Mouse (Mus musculus) gastrocnemius, postnatal 25 days (tissue): ENCODE measurements around the gene Il3. TPM values are rescaled to one million over a fixed set of nuclear protein-coding genes. Genes with fewer than 3 reads are reported as not detected.

ENCODE experiments used
- DNase-seq: peaks from one replicate; pipeline ENCODE4 v3.0.0; 2022
- total RNA-seq, 2 experiments: library from RNA; stranded (reverse); gene quantifications; 1 replicate in 1 of 2; 2 replicates in 1 of 2; pipeline ENCODE4 v1.2.3; 2021

The Il3 gene
- total RNA-seq, 2 experiments from 2014 or later: not detected

- no peak for DNase-seq
Measured at GRCm38 (mm10) chr11:54271437-54271949, 4.4 kb upstream of the Il3 start.

DNA sequence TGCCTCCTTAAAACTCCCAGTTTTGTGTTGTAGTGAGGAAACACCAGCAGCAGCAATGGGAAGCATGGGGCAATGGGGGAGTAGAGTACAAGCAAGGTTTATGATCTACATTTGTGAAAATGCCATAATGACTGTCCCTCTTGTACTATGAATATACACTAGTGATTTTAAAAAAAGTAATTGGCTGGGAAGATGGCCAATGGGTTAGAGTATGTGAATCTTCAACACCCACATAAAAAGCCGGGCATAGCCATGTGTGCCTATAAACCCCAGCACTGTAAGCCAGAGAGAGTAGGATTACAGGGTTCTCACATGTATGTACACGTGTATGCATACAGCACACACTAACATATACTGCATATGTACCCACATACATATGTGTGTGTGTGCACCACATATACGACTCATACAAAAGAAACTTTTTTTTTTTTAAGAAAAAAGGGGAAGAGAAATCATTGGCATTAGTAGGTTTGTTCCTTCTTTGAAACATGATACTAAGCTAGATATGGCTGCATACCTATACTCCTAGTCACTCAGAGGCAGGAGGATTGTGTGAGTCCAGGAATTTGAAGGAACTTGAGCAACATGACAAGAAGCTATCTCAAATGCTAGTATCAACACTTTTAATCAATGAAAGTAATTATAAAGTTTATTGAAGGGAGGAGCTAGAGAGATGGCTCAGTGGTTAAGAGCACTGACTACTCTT, 2.3 kb upstream of the Il3 start:
- DNase-seq: no peak

GRCm38 (mm10) chr11:54264542-54264941, 2.5 kb downstream of the Il3 start:
- DNase-seq: no peak

DNA sequence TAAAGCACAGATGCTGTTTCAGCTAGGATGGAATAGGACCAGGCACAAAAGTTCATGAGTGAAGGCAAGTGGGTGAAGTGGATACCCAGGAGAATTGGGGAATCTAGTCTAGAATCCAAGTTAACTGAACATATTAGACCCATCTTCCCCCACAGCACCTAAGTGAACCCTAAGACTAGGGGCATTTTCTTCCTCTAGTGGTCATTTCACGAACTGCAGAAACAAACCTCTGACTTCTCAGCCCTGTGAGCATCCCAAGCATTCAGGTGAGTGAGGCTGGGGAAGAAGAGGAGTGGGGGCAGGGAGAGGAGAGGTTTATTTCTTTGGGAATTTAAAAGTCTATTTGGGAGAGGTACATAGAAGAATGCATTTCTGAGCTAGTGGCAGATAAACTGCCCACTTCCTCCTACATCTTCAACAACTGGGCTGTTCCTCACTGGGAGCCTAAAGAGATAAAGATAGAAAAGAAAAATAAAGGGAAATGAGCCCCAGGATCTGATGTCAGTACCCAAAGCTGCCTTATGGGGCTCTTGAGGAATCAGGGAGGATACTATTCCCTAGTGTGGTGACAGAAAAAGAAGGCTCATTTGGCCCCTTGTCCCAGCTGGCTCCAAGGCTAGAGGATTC, 3.6 kb downstream of the Il3 start:
- DNase-seq: no peak

DNA sequence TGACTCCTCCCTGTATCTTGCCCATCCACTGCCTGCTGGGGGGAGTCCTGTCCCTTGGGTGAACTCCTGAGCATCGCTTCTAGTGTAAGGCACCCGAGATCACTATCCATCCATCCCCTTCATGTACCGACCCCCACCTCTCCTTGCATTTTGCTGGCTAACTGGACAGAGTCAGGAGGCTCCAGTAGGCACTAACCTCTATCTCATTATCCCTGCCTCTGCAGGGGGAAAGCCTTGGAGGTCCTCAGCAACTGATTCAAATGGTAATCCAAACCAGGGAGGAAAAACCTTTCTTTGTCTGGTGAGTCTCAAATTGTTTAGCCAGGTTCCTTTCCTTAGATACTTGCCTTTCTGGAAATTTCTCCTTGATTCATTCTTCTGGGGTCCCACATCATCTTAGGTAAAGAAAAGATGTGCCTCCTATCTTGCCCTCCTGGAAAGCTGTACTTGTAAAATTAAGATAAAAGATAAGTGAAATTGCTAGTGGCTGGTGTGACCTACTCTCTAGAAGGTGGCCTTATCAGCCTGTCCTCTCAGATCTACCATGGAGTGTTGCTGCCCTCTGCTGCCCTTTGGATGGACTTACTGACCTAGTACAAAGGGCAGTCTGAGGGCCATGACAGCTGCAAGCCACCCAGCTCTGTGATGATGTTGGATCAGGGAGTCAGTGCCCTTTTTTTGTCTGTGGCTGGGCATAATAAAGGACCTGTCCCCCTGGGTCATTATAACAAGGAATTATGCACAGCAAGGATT, 10.3 kb downstream of the Il3 start:
- DNase-seq: peak; percentile 56

- DNase-seq: no peak
Measured at GRCm38 (mm10) chr11:54254114-54254513, 13.0 kb downstream of the Il3 start.

DNA sequence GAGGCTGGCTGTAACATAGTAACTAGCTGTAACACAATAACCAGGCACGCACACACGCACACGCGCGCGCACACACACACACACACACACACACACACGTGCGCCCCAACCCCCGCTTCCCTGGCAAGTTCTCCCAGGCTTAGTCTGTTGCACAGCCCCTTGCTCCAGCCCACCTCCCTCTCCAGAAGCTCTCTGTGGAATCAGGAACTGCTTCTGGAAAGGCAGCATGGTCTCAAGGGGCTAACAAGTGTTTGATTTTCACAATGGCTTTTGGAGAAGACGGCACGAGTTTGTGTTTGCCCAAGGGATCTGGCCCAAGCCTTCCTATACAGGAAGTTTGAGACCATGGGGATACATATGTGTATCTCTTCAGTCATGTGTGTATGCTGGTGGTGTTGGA, 16.5 kb downstream of the Il3 start:
- no peak for DNase-seq

GRCm38 (mm10) chr11:54249748-54250147, 17.3 kb downstream of the Il3 start:
- no peak for DNase-seq

DNA sequence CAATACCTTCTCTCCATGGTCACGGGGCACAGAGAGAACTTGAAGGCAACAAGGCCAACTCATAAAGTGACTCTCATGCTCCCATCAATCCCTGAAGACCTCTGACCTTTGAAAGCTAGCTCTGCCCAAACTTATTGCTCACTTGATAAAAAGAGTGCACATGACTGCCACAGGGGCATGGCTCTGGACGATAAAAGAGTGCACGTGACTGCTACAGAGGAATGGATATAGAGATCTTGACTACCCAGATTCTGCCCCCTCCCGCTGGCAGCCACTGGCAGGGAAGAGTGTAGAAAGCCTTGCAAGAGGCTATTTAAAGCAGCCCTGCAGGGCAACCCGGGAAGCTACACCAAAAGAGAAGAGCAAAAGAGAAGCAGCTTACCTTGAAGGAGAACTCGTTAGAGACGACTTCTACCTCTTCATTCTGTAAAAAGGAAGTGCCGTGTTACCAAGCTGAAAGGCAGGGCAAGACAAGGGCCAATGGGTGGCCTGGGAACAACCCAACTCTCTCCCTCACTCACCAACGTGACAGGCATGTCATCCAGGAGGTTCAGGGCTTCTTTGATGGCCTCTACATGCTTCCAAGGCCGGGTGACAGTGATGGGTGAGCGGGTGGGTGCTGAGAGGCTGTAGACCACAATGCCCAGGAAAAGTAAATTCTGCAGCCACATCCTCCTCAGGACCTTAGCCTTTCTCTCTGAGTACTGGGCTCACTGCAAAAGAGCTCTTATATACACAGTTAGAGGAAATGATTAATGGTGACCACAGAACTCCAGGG, 17.9 kb downstream of the Il3 start, which contains the start of gene Csf2:
Csf2 (minus strand) TSS at position 728 of the 778 bp plus-strand sequence.
- DNase-seq: no peak

- DNase-seq: no peak
Measured at GRCm38 (mm10) chr11:54247251-54247950, 19.7 kb downstream of the Il3 start.

DNA sequence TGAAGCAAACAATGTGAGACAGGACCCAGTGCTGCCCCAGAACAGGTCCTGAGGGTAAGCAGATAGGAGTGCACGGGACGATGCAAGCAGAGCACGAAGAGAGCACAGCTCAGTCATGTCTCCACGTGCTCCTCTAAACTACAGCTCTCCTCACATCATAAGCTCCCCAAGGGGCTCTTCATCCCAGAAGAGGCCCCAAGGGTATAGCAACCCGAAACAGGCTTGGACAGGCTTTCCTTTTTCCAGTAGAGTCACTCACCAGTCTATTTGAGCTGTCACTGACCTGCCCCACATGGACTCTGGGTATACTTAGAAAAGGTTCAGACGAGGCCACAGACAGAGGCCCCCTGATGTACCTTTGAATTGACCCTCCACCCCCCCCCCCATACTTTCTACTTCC, 22.6 kb downstream of the Il3 start:
- no peak for DNase-seq

- no peak for DNase-seq
Measured at GRCm38 (mm10) chr11:54242494-54242893, 24.6 kb downstream of the Il3 start.

DNA sequence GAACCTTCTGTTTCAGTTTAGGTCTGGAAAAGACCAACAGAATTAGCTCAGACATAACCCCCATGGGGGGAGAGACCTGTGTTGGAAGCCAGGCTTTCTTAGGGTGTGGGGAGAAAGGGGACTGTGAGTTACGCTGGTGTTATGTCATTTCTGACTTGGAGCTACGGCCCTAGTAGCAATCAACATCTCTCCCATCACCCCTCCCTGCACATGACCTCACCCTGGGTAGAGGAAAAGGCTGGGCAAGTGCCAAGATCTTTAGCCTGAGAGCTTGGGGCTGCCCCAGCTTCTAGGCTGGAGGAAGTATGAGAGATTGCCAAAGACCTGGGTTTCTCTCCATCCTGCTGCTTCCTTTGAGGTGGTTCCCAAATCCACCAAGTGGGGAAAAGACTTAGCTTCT, 30.1 kb downstream of the Il3 start:
- peak; percentile 53 for DNase-seq

DNA sequence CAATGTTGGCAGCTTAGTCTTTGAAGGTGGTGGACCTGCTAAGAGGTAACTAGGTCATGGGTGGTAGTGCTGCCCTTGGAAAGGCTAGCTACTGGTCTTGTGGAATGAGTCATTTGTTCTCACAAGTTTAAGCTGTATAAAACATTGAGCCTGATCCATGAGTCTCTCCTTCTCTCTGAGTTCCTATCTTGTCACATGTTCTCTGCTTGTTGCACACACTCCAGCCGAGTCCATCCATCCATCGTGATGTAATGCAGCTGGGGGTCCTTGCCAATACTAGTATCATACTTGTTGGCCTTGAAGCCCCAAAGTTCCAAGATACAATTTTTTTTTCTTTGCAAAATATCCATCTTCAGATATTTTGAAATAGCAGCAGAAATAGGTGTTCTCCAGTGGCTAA, 39.6 kb downstream of the Il3 start:
- DNase-seq: no peak

DNA sequence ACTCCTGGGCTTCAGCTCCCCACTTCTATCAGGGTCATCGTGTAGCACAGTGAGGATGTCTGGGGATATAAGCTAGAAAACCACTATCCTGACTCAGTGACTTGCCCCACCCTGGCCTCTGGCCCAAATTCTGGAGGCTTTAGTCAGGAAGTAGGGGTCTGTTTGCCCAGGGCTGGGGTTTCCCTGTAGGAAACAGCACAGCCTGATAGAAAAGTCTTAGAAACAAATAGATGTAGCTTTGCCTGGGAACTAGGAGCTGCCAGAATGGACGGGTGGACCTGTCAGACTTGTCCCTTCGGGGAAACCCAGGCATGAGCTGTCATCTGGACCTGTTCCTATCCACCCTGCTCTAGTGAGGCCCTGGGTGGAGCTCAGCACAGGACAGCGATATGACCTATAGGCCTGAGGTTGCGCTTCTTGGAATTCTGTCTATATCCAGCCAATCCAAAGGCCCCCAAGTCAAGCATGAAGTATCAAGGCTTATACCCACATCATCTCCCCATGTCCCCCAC, 42.5 kb downstream of the Il3 start:
- peak; percentile 21 for DNase-seq

DNA sequence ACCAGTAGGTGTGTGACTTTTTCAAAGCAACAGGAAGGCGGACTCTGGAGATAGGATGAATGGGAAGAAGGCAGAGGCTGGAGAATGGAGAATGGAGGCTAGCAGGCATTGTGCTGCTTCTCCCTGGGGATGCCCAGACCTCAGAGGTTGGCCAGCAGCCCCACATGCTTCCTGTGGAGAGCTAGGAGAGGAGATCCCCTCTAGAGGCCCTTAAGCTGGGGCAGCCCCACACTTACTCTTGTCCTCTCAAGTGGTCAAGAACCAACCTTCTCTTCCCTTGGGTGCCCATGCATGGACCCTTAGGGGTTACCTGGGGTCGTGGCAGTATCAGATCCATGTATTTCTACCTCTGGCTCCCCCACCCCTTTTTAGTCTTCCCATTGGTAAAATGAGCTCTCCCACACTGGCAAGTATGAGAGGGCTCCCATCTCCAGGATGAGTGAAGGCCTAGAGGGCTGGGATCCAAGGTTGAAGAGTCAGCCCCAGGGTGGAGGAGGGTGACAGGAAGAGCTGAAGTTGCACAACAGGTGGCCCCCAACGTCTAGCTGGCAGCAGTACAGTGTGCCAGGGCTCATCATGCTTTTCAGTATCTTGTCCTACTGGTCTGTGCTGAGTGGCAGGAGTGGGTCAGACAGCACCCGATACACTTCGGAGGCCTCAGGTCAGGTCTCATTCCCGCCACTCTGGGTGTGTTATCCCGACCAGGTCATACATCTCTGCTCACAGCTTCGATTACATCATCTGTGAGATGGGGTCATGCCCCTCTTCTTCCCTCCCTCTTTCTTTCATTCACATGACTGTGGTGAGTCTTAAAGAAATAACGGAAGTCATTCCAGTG, 43.2 kb downstream of the Il3 start:
- no peak for DNase-seq

DNA sequence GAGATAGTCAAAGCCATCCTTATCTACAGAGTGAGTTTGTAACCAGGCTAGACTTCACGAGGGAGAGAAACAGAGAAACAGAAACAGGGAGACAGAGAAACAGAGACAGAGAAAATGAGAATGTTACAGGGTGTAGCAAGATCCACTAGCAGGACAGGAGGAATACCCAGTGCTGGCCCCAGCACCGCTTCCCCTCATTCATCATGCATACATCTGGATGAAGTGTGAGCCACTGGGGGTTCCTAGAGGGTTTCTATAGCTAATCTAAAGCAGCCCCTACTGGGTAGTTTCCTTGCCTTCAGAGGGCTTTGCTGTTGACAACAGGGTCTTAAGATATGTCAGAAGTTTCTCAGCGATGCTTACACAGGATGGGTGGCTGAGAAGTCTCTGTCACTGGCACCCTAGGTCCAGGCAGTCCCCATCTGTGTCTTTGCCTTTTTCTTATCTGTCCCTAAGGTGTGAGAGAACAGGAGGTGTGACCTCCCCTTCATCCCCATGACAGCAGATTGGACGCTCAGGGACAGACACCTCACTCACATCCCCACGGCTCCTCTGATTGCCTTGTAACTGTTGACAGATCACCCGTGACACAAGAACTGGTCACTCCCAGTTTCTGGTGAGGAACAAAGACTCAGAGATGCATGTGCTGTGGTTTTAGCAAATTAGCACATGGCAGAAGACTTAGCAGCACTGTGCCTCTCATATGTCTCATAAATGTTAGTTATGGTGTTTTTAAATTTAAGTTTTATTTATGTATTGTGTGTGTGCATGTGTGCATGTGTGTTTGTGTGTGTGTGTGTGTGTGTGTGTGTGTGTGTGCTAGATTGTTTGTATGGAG, 47.0 kb downstream of the Il3 start:
- no peak for DNase-seq

- no peak for DNase-seq
Measured at GRCm38 (mm10) chr11:54219191-54219590, 47.9 kb downstream of the Il3 start.

GRCm38 (mm10) chr11:54217384-54217783, 49.7 kb downstream of the Il3 start:
- DNase-seq: no peak
